Mouse (Mus musculus) intestine, postnatal 0 days (tissue): ENCODE data around the gene Ncoa1. TPM values are rescaled to one million over a fixed set of nuclear protein-coding genes. Genes with fewer than 3 reads are reported as not detected.

Experiments used
- ATAC-seq: fragments of 200-750 bp; cut with Nextera tagmentation; 2 replicates; pipeline ENCODE4 v1.8.0; 2017; ENCODE audit warnings: mild to moderate bottlenecking, moderate TSS enrichment, moderate library complexity
- H3K27ac ChIP-seq: fragments of 300-500 bp; sonication (generic); 2 replicates; pipeline ENCODE4 v1.5.1; 2014; ENCODE audit warnings: mild to moderate bottlenecking, low read depth, low read length, moderate library complexity
- H3K27me3 ChIP-seq: fragments of 300-500 bp; sonication (generic); replicated peaks from 2 replicates; pipeline ENCODE4 v1.6.1; 2014; ENCODE audit warnings: low read length, mixed read lengths; ENCODE audit not compliant: control insufficient read depth, insufficient read depth
- H3K36me3 ChIP-seq: fragments of 300-500 bp; sonication (generic); 2 replicates; pipeline ENCODE4 v1.6.1; 2014; ENCODE audit warnings: mild to moderate bottlenecking, moderate library complexity; ENCODE audit not compliant: control insufficient read depth, insufficient read depth
- H3K4me1 ChIP-seq: fragments of 300-500 bp; sonication (generic); replicated peaks from 2 replicates; pipeline ENCODE4 v1.6.1; 2014; ENCODE audit warnings: antibody characterized with exemption, low read length, mixed read lengths; ENCODE audit not compliant: control insufficient read depth, insufficient read depth
- H3K4me2 ChIP-seq: fragments of 300-500 bp; sonication (generic); replicated peaks from 2 replicates; pipeline ENCODE4 v1.6.1; 2014; ENCODE audit warnings: low read depth, mild to moderate bottlenecking, moderate library complexity
- H3K4me3 ChIP-seq: fragments of 300-500 bp; sonication (generic); 2 replicates; pipeline ENCODE4 v1.5.1; 2014; ENCODE audit warnings: low read depth, low read length
- H3K9ac ChIP-seq: fragments of 300-500 bp; sonication (generic); 2 replicates; pipeline ENCODE4 v1.6.1; 2014; ENCODE audit warnings: mild to moderate bottlenecking, low read depth, low read length
- H3K9me3 ChIP-seq: fragments of 300-500 bp; sonication (generic); 2 replicates; pipeline ENCODE4 v1.6.1; 2016; ENCODE audit warnings: mixed run types; ENCODE audit not compliant: control insufficient read depth
- CTCF ChIP-seq: sonication (generic); IDR thresholded peaks from 2 replicates; pipeline ENCODE4 v1.5.1; 2016; ENCODE audit warnings: low read depth, mild to moderate bottlenecking, control low read depth, antibody characterized with exemption, moderate library complexity
- WGBS: fragments of 180-500 bp; shearing (Covaris S2); extraction: QIAGEN DNeasy Blood & Tissue Kit; methylation state at CpG from one replicate; pipeline ENCODE4 v1.1.7; 2014; 5-methylcytosine and 5-hydroxymethylcytosine counted together
- polyA plus RNA-seq: library from polyadenylated mRNA; unstranded; fragments of >200 nt; fragmentation: Nextera tagmentation; extraction: Ambion mirVana; gene quantifications from 2 replicates; pipeline ENCODE4 v1.2.1, GENCODE M21; 2015

Ncoa1 gene
- polyA plus RNA-seq, 1 experiment from 2014 or later = 6.6 TPM

DNA sequence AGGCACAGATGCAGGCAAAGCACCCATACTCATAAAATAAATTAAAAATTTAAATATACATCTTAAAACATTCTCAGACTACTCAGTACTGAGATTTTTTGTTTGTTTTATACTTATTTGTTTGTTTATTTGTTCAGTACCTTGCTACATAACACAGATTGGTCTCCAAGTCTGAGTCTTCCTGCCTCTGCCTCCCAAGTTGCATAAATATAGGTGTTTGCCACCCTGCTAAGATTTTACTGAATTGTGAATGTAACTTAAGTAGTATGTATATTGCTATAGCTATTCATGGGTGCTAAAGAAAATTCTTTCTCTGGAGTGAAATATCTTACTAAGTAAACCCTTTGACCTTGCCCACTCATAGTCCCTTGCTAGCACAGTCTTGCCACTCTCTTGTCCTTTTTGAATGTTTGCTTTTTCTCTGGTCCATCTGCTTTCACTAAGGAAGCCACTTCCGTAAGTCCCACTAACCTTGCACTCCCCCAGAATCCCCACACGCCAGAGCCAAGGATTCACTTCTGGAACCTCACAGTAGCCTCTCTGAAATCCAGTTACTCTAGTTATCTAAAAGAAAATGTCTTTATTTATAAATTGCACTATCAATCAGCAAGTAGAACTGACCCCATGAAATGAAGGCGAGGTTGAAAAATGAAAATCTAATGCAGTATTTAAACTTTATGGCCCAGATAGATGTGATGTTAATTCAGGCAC is 2.3 kb upstream of the Ncoa1 start:
- no peak overlapping the region for H3K4me2 ChIP-seq
- no peak for ATAC-seq
- TF ChIP-seq CTCF = no peak
- H3K4me3 ChIP-seq = no peak overlapping the region
- no peak overlapping the region for H3K27ac ChIP-seq
- no peaks in the 10 kb centered on the region for H3K27me3 ChIP-seq
- no peaks in the 10 kb centered on the region for H3K9me3 ChIP-seq
- H3K36me3 ChIP-seq = no peaks in the 10 kb centered on the region
- no peak overlapping the region for H3K9ac ChIP-seq
- H3K4me1 ChIP-seq = peaks cover 7% of the 10 kb centered on the region; the same call in 1 of the 2 replicates
- WGBS = 85% methylated on average over 3 of the region's 3 CpGs

- H3K9me3 ChIP-seq = no peaks in the 10 kb centered on the region
- no peak overlapping the region for H3K27ac ChIP-seq
- H3K27me3 ChIP-seq = no peaks in the 10 kb centered on the region
- H3K4me2 ChIP-seq = 0 out of 2 replicates have a peak overlapping the region, but pooled peaks have one; percentile 89
- H3K4me1 ChIP-seq = peaks cover 7% of the 10 kb centered on the region; the same call in 1 of the 2 replicates
- peak overlapping the region; percentile 94; the same call in 1 of the 2 replicates for H3K9ac ChIP-seq
- no peaks in the 10 kb centered on the region for H3K36me3 ChIP-seq
- TF ChIP-seq CTCF = no peak
- no peak for ATAC-seq
- peak overlapping the region; percentile 90; the same call in 1 of the 2 replicates for H3K4me3 ChIP-seq
- WGBS = 74% methylated on average over 6 of the region's 6 CpGs
Observed at GRCm38 (mm10) chr12:4477941-4478795, 1.2 kb upstream of the Ncoa1 start.

- peak; percentile 65 for ATAC-seq
- H3K27me3 ChIP-seq = no peaks in the 10 kb centered on the region
- peak overlapping the region; percentile 90 for H3K4me3 ChIP-seq
- WGBS = under 1% methylated on average over 47 of the region's 73 CpGs
- H3K27ac ChIP-seq = peak overlapping the region; percentile 85
- no peaks in the 10 kb centered on the region for H3K9me3 ChIP-seq
- H3K36me3 ChIP-seq = no peaks in the 10 kb centered on the region
- peak overlapping the region; percentile 94 for H3K9ac ChIP-seq
- peak; percentile 20; the same call in 1 of the 2 replicates for TF ChIP-seq CTCF
- peaks cover 7% of the 10 kb centered on the region; the same call in 1 of the 2 replicates for H3K4me1 ChIP-seq
- H3K4me2 ChIP-seq = peak overlapping the region; percentile 89
Observed at GRCm38 (mm10) chr12:4476291-4476831, 621 bp downstream of the Ncoa1 start.

DNA sequence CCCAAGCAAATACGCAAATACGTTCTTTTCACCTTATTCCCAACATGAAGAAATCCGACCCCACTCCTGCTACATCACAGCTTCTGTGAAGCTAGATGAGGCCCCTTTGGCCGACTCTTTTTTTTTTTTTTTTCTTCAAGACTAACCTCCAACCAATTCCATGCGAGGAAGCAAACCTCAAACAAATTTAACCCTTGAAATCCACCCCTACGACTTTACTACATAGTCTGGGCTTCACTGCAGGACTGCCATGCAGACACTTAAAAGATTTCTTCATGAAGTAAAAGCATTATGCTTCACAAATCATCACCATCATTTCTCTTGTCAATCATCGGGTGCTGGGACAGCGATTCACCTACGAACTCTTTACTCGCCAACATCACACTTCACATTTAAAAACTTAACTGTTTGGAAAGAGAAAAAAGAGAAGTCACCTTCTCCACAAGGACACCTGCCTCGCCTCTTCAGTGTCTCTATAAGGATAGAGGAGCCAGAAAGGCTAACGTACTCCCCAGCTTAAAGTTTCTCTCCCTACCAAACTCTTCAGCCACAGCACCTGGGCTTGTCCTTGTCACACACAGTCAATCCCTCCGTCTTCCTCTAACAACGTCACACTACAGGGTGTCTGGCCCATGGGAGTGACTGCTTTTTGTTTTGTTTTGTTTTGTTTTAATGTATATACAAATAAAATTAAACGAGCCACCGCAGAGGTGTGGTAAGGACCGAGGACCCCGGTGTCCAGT is 1.6 kb downstream of the Ncoa1 start:
- Histone ChIP-seq H3K27ac (no peak overlapping the region), H3K4me1 (peaks cover 7% of the 10 kb centered on the region; the same call in 1 of the 2 replicates), H3K36me3 (no peaks in the 10 kb centered on the region), H3K27me3 (no peaks in the 10 kb centered on the region), H3K4me2 (peak overlapping the region; percentile 89), H3K4me3 (peak overlapping the region; percentile 90), H3K9me3 (no peaks in the 10 kb centered on the region), H3K9ac (peak overlapping the region; percentile 94)
- ATAC-seq = no peak
- TF ChIP-seq CTCF = no peak
- WGBS = 24% methylated on average over 18 of the region's 18 CpGs

DNA sequence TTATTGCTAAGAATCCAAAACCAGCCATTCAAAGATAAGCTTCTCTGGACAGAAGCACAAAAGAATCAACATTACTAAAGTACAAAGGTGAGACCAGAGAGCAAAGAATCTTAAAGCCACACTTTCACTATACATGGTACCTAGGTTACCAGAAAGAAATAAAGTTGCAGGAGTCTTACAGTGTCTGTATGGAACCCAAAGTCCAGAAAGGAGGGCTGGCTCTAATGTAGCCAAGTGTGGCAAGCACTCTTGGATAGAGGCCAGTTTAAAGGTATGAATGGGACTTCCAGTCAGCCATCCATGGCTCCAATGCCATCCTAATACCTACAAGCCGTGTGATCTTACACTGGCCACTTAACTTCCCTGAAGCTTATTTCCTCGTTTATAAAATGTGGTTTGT is 7.9 kb downstream of the Ncoa1 start:
- Histone ChIP-seq H3K4me3 (no peak overlapping the region), H3K27me3 (no peaks in the 10 kb centered on the region), H3K9me3 (no peaks in the 10 kb centered on the region), H3K36me3 (no peaks in the 10 kb centered on the region), H3K27ac (no peak overlapping the region), H3K9ac (no peak overlapping the region), H3K4me1 (no peaks in the 10 kb centered on the region), H3K4me2 (no peak overlapping the region; the same call in 1 of the 2 replicates)
- no peak for TF ChIP-seq CTCF
- 29% methylated on average over 2 of the region's 2 CpGs for WGBS
- ATAC-seq = peak; percentile 96
